Mouse (Mus musculus) spleen, adult 2 months (tissue): ENCODE data around the gene Mcpt2.

Source experiments
- CTCF ChIP-seq: fragments of 200-500 bp; IDR thresholded peaks from 2 replicates; pipeline ENCODE4 v1.5.1; 2011; ENCODE audit warnings: mild to moderate bottlenecking, inconsistent platforms; ENCODE audit not compliant: insufficient read depth, insufficient read length, insufficient replicate concordance; ENCODE audit errors: extremely low read depth
- POLR2A ChIP-seq: fragments of 200-500 bp; IDR thresholded peaks from 2 replicates; pipeline ENCODE4 v1.6.1; 2011; ENCODE audit warnings: low read depth, low read length, inconsistent platforms

DNA sequence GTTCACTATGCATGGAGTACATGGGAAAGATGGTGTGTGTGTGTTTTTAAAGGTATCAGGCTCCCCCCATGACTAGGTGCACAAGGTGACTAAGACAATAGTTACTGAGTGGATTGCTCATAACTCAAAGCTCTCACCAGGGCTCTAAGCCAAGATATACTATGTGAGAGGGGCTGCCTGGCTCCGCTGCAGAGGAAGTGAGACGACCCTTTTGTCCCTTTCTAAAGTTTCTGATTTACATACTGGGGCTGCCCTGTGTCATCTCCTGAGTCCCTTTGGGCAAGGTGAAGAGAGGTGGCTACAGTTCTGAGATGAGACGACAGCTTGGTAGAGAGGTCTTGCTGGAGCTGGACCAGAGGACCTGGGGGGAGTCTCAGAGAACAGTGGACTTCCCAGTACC is 28.7 kb upstream of the Mcpt2 start:
- TF ChIP-seq CTCF (no peak), POLR2A (no peak)
